Mouse (Mus musculus) urinary bladder, postnatal 4 days (tissue): ENCODE measurements around the gene Zfp788.
"Not testable (repeated sequence)": the region's sequence is repeated elsewhere in the genome, so short reads cannot be mapped to it uniquely, and the experiment has no call there.

Experiments used
- DNase-seq, 2 experiments: peaks; one replicate each; pipeline ENCODE4 v3.0.0; 2021 to 2022; ENCODE audit warnings: low spot score in 2 of 2

Zfp788 gene

DNA sequence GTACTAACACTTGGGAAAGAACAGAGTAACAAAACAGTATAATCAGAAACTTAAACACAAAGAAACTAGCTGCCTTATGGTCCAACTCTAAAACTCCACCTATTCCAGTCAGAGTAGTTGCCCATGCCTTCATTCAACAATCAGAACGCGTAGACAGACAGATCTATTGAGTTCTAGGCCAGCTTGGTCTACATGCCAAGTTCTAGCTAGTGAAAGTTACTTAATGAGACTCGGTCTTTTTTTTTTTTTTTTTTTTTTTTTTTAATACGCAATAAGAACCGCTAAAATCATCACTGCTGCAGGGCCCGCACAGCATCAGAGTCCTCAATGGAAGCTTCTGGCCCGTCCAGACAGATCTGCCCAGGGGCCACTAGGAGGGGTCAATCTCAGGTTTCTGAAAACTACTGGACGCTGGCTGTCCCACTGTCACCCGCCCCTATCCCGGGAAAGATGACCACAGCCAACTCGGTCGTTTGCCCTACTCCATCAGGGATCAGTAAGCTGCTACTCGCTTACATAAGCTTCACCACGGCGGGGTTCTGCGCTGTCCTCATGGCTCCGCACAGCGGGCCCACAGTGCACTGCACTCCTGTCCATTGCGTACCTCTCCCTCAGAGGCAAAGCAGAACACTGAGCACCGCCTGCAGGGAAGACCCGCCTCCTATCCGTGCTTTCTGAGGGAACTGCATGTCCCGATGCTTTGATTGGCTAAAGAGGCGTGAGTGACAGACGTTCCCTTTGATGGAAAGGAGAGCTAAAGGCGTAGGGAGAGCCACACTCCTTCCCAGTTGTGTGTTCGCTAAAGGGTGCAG is at the start of gene Zfp788:
Gene Zfp788 (plus strand): TSS at position 795 of the 812 bp plus-strand sequence.
- peak; percentile 86 for DNase-seq

DNA sequence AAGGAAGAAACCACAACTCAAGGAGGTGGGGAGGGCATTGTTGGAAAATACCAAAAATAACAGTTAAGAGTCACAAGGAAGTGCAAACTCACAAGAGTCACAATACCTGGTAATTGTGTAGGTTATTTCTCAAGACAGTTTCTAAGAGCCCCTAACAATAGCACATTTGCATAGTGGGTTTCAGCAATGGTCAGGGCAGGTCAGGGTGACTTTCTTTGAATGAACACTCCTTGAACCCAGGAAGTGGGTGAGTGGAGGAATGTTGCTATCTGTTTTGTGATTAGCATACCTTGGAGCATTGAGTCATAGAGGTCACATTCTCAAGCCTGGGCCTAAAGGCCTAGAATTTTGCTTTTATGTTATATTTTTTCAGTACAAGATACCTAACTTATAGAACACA is 45.2 kb upstream of the Zfp788 start:
- DNase-seq, result not testable (repeated sequence)

DNA sequence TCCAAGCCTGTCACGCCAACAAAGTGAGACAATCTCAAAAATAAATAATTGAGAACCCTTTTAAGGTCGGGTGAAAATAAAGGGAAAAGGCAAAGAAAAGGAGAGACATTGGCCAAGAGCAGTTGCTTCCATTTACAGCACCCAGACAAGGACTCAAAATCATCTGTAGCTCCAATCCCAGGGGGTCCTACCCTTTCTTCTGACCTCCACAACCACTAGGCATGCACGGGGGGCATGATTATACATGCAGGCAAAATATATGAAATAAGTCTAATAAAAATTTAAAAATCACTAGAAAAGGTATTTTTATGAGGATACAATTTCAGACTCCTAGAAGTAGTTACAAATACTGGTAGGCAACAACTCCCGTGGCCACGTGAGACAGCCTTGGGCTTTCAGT is 34.4 kb upstream of the Zfp788 start:
- no peak for DNase-seq

DNA sequence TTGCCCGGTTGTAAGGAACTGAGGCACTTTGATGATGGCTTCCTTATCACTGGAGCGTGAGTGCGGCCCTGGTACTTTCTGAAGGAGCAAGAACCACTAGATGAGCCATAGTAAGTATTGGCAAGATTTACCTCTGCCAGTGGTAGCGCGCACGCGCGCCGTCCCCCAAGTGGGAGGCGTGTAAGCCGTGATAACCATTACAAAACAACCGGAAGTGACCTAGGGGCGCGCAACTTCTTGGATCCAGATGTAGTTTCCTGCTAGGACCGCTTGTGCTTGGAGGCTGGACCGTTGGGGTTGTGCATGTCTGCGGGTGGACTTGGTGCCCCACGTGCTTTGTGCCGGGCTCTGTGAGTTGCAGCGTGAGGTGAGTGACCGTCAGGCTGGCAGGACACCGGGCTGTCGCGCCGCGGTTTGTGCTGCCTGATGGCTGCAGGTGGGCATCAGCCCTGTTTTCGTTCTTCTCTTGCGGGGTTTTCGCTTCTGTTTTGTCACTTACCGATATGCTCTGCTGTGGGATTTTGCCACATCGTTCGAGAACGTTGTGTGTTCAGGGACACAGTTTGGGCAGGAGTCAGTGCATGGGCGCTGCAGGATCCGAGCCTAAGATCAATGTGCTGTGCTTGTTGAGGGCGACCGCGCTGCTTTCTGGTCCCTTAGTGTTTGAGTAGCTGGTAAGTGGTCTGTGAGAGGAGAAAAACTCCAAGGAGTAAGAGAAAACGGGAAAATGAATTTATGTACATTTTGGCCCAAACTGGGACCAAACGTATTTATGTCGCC is 33.8 kb upstream of the Zfp788 start, which contains the start of gene 2610021A01Rik:
Gene 2610021A01Rik (plus strand): TSS at position 197 of the 780 bp plus-strand sequence.
- DNase-seq, result peak; percentile 87

DNA sequence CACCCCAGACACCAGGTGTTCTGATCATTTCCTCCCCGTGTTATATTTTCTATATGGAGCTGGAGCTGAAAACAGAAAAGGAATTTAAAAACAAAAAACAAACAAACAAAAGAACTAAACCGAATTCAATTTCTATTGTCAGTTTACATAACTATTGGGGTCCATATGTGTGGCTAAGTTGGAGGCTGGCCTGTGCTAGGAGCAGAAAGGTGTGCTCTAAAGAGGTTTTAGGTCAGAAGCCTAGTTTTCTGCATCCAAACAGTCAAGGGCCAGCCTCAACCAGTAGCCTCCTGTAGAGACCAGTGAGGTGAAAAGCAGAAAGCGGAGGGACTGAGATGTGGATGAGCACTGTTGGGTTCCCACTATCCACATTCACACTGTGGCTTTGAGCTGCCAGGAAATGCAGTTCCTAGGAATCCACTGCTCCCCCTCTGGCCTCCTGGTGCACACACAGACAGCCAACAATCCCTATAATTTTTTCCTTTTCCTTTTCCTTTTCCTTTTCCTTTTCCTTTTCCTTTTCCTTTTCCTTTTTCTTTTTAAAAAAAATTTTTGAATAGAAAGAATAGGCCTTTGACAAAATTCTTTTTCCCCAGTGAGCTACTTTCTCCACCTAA is 33.0 kb upstream of the Zfp788 start:
- no peak for DNase-seq

DNA sequence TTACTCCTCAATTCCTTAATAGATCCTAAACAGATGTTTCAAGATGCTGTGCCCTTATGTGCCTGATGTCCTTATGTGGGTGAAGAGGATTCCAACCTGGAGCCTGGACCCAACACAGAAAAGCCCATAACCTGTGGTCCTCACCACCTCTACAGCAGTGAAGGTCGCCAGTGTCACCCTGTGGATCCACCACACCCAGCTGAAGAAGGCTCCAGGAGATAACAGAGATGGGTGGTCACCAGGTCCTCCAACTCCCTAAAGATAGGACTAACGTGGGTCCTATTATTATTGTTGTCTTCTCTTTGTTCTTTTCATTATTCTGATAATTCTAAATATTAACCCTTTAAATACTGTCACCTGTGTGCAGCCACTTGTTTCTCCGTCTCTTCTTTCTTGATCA is 21.3 kb upstream of the Zfp788 start:
- no peak for DNase-seq

DNA sequence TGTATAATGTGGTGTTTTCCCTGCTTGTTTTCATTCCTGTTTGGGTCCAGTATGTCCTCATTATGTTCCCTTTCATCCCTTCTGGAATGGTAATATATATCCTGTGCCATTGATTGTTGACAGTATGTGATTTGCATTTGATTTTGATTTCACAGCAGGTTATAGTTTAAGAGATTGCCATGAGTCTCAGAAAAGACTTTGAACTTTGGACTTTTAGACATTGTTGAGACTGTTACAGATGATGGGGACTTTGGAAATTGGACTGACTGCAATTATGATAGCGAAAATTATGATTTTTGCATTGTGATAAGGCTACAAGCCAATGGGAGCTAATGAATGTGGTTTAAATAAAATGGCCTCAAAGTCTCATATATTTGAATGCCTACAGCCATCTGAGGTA is 16.8 kb upstream of the Zfp788 start:
- DNase-seq, result not testable (repeated sequence)

DNA sequence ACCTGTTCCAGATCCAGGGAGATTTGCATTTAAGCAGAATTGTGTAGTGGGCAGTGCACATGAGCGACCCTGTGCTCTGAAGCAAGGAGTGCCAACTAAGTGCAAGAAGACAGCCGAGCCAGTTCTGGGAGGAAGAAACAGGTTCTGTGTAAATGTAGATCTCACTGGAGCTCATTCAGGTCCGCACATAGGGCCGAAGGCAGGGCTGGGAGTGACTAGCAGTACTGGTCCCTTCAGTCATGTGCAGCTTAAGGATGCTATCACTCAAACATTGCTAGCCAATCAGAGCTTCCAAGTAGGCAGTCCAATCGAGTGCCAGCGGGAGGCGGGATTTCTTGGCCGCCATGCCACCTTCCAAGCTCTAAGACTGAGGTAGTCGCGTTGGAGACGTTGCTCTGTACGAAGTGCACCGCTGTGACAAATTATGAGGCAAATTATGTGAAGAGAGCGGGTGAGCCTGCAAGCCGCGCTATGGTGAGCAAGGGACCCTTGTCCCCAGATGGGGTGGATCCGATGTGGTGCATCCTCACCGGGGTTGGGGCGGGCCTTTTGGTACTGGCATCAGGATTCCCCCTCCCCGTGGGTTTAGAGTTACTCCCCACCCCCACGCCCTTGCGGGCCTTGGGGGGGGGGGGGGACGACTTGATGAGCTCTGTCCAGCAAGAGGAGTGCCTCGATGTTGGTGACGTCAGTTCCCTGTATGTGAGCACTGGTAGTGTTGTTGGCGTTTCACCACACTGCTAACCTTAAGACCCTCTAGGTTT is 400 bp downstream of the Zfp788 start:
- DNase-seq, result peak; percentile 83 to 84

DNA sequence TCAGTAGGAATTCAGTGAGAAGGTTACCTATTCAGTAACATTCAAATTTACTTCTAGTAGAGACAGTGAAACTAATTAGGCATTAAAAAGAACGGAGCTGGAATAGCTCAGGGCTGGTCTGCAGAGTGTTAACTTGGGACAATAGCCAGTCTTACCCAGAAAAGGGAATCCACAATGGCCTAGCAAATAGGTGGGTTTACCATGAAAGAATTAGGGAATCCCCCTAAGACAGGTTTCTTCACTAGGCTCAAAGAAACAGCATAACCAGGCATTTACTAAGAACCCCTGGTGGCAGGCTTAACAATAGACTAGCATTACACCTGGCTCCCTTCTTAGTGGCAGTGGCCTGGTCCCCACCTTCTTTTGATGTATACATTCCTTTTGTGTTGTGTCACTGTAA is 41.3 kb downstream of the Zfp788 start:
- not testable (repeated sequence) for DNase-seq
